20 mouse cellular contexts compared by ENCODE assay signal in genomic region chr1:37177874-37178273, GRCm38 (mm10). TPM values are rescaled to one million over a fixed set of nuclear protein-coding genes. Genes with fewer than 3 reads are reported as not detected.
DNase-seq lines count a peak whose midpoint lies in the region; ATAC-seq and TF ChIP-seq lines count a peak whose summit lies in the region.
"Had no signal": no experiment of that assay in that cellular context is flagged by ENCODE, and none has a peak within 500 bp of the region (broad histone marks: within the 10 kb centered on the region; RNA-seq: fewer than 3 reads in every experiment).

No protein-coding gene starts in this region.

- H3K9ac ChIP-seq in hindbrain, postnatal 0 days (replicated peaks; ENCODE audit: low read length), result no peak overlapping the region
- no peak overlapping the region for H3K9ac ChIP-seq in hindbrain, embryonic 11.5 days (ENCODE audit: low read depth, low read length)
- H3K9ac ChIP-seq: intestine, embryonic 15.5 days; liver, embryonic 13.5 days; midbrain, embryonic 15.5 days had no signal

- no peaks in the 10 kb centered on the region for H3K27me3 ChIP-seq in hindbrain, postnatal 0 days (ENCODE audit: insufficient read depth, low read length)
- H3K27me3 ChIP-seq in hindbrain, embryonic 11.5 days (ENCODE audit: control insufficient read depth, insufficient read depth, low read length), result no peaks in the 10 kb centered on the region
- no peaks in the 10 kb centered on the region for H3K27me3 ChIP-seq in embryonic facial prominence, embryonic 10.5 days (replicated peaks; ENCODE audit: low read depth, poor library complexity, severe bottlenecking)
- H3K27me3 ChIP-seq: hindbrain, embryonic 12.5 days; intestine, embryonic 15.5 days; liver, embryonic 13.5 days; midbrain, embryonic 15.5 days had no signal

- no peak overlapping the region for H3K4me3 ChIP-seq in hindbrain, postnatal 0 days (ENCODE audit: low read length)
- no peak overlapping the region for H3K4me3 ChIP-seq in hindbrain, embryonic 11.5 days (ENCODE audit: low read depth, low read length)
- H3K4me3 ChIP-seq in embryonic facial prominence, embryonic 10.5 days, result no peak overlapping the region
- H3K4me3 ChIP-seq: hindbrain, embryonic 12.5 days; intestine, embryonic 15.5 days; liver, embryonic 13.5 days; midbrain, embryonic 15.5 days had no signal

- no peak overlapping the region for H3K27ac ChIP-seq in hindbrain, postnatal 0 days
- H3K27ac ChIP-seq in hindbrain, embryonic 11.5 days (ENCODE audit: low read depth, low read length), result no peak overlapping the region
- no peak overlapping the region for H3K27ac ChIP-seq in embryonic facial prominence, embryonic 10.5 days (replicated peaks)
- H3K27ac ChIP-seq: hindbrain, embryonic 12.5 days; intestine, embryonic 15.5 days; liver, embryonic 13.5 days; midbrain, embryonic 15.5 days had no signal

- intact Hi-C loops in left cerebral cortex, postnatal 4 days (cut with DNase I), result no loop called here

- H3K36me3 ChIP-seq in hindbrain, postnatal 0 days (ENCODE audit: insufficient read depth, low read length), result no peaks in the 10 kb centered on the region
- no peaks in the 10 kb centered on the region for H3K36me3 ChIP-seq in hindbrain, embryonic 11.5 days (ENCODE audit: control insufficient read depth, insufficient read depth, low read length)
- H3K36me3 ChIP-seq in embryonic facial prominence, embryonic 10.5 days (replicated peaks), result no peaks in the 10 kb centered on the region
- H3K36me3 ChIP-seq: hindbrain, embryonic 12.5 days; intestine, embryonic 15.5 days; liver, embryonic 13.5 days; midbrain, embryonic 15.5 days had no signal

- ATAC-seq in hindbrain, postnatal 0 days, result no peak
- no peak for ATAC-seq in hindbrain, embryonic 11.5 days (ENCODE audit: low FRiP score)
- ATAC-seq: forebrain, embryonic 14.5 days; intestine, embryonic 15.5 days; midbrain, embryonic 15.5 days had no signal

- H3K4me2 ChIP-seq in hindbrain, postnatal 0 days (ENCODE audit: low read depth, low read length), result no peak overlapping the region
- no peak overlapping the region for H3K4me2 ChIP-seq in hindbrain, embryonic 11.5 days (replicated peaks; ENCODE audit: low read depth, low read length)
- H3K4me2 ChIP-seq: hindbrain, embryonic 12.5 days; intestine, embryonic 15.5 days; liver, embryonic 13.5 days; midbrain, embryonic 15.5 days had no signal

- no peak for DNase-seq in hindbrain, postnatal 0 days (ENCODE audit: low spot score)
- no peak for DNase-seq in hindbrain, embryonic 11.5 days (ENCODE audit: low spot score)
- peak; percentile 4 for DNase-seq in left cerebral cortex, adult 11 months (ENCODE audit: low spot score)
- no peak for DNase-seq in left cerebral cortex, postnatal 4 days
- DNase-seq in right cerebral cortex, postnatal 25 days, result peak; percentile 8
- DNase-seq in right cerebral cortex, postnatal 10 days (ENCODE audit: low spot score in 2 of 2), result no peak
- DNase-seq in embryonic facial prominence, embryonic 10.5 days (ENCODE audit: low spot score), result no peak
- DNase-seq: adrenal gland, adult 2 months; cerebellum, postnatal 14 days; heart, adult 11 months; liver, embryonic 13.5 days; thymus, postnatal 25 days had no signal

- no peaks in the 10 kb centered on the region for H3K4me1 ChIP-seq in hindbrain, postnatal 0 days (ENCODE audit: insufficient read depth, low read length)
- H3K4me1 ChIP-seq in hindbrain, embryonic 11.5 days (replicated peaks; ENCODE audit: control insufficient read depth, insufficient read depth, low read length), result no peaks in the 10 kb centered on the region
- no peaks in the 10 kb centered on the region for H3K4me1 ChIP-seq in embryonic facial prominence, embryonic 10.5 days
- H3K4me1 ChIP-seq: hindbrain, embryonic 12.5 days; intestine, embryonic 15.5 days; liver, embryonic 13.5 days; midbrain, embryonic 15.5 days had no signal

- H3K9me3 ChIP-seq in hindbrain, postnatal 0 days (ENCODE audit: low read length), result no peaks in the 10 kb centered on the region
- no peaks in the 10 kb centered on the region for H3K9me3 ChIP-seq in hindbrain, embryonic 11.5 days (ENCODE audit: control insufficient read depth, low read length)
- no peaks in the 10 kb centered on the region for H3K9me3 ChIP-seq in embryonic facial prominence, embryonic 10.5 days
- H3K9me3 ChIP-seq: hindbrain, embryonic 12.5 days; intestine, embryonic 15.5 days; liver, embryonic 13.5 days; midbrain, embryonic 15.5 days had no signal

- peak; percentile 48 for TF ChIP-seq CTCF in hindbrain, postnatal 0 days (IDR thresholded peaks at IDR 0.05; ENCODE audit: low read depth)

- WGBS in hindbrain, postnatal 0 days, result 83% methylated on average over 2 of the region's 2 CpGs
- WGBS in hindbrain, embryonic 11.5 days, result 82% methylated on average over 2 of the region's 2 CpGs
- 91% methylated on average over 2 of the region's 2 CpGs for WGBS in embryonic facial prominence, embryonic 10.5 days

RNA-seq across cellular contexts. Expression of gene Cnga3, which starts 36.4 kb away (rescaled TPM):
- total RNA-seq in hindbrain, postnatal 0 days (2014; rRNA removed), result 3.0 TPM in 1 of 2 replicates, not detected in the other
- polyA plus RNA-seq in hindbrain, postnatal 0 days (2015; fragmentation: Nextera tagmentation; extraction: Ambion mirVana), result 0.10 and 0.13 TPM in 2 replicates
- polyA plus RNA-seq in hindbrain, embryonic 11.5 days (2014; fragmentation: Nextera tagmentation; extraction: Ambion mirVana), result not detected in 2 replicates
- under 1 TPM in 1 of 2 experiments, not detected in 1; 0.32 TPM for total RNA-seq in left cerebral cortex, postnatal 4 days (2021)
- not detected in 2 replicates for polyA plus RNA-seq in embryonic facial prominence, embryonic 10.5 days (2016; fragmentation: Nextera tagmentation; extraction: Ambion mirVana)
- total RNA-seq: megakaryocyte, adult 5-6 weeks had no signal
- polyA plus RNA-seq: heart, embryonic 16.5 days; limb, embryonic 11.5 days; liver, embryonic 13.5 days; lung, embryonic 16.5 days had no signal

Comparison
In these comparisons a context has a peak if more than half of its experiments do, and no peak if none do; other contexts are left out.
1. DNase-seq: peak in left cerebral cortex, adult 11 months (single experiment) and right cerebral cortex, postnatal 25 days (single experiment); none in hindbrain, postnatal 0 days (single experiment), hindbrain, embryonic 11.5 days (single experiment), left cerebral cortex, postnatal 4 days (single experiment), right cerebral cortex, postnatal 10 days (0 of 2) and embryonic facial prominence, embryonic 10.5 days (single experiment).